Mouse (Mus musculus): Measurements from ENCODE around the gene Serpina3f. TPM values are rescaled to one million over a fixed set of nuclear protein-coding genes. Genes with fewer than 3 reads are reported as not detected.

The Serpina3f gene
- 0.11 and 0.32 TPM in 2 replicates for polyA plus RNA-seq (2016; fragmentation: Nextera tagmentation; extraction: Ambion mirVana)

- no peaks in the 10 kb centered on the region for H3K36me3 ChIP-seq (replicated peaks)
- H3K4me3 ChIP-seq = no peak within 1 kb of the TSS
- 85% methylated on average over 1 of the region's 1 CpGs for WGBS
- no peaks in the 10 kb centered on the region for H3K9me3 ChIP-seq
- H3K27ac ChIP-seq = no peak within 1 kb of the TSS
- 0 out of 2 replicates have a peak, but pooled peaks cover 9% of the 10 kb centered on the region for H3K4me1 ChIP-seq
- no peak for DNase-seq (ENCODE audit: extremely low spot score, low spot score)
- no peaks in the 10 kb centered on the region for H3K27me3 ChIP-seq (ENCODE audit: poor library complexity, severe bottlenecking)
Measured at GRCm38 (mm10) chr12:104214445-104214753, at the start of gene Serpina3f. Gene Serpina3f, plus strand, starts transcription at chr12:104214544.

DNA sequence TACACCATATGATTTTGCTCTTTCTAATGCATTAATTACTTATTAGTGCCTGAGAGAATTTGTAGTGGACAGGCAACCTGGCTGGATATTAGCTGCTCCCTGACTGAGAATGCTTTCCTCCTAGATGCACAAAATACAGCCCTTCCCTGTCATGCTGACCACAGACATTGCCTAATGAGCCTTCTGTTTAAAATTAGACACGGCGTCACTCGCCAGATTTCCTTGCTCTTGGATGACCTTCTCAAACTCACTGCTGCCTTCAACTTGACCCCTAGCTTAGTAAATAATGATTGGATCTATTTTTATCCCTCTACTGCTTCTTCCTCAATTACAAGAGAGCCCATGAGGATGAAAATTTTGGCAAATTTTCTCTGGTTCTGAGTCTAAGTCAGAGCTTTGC lies 39.6 kb upstream of the Serpina3f start:
- H3K4me3 ChIP-seq = no peak overlapping the region
- DNase-seq (ENCODE audit: extremely low spot score, low spot score) = peak; percentile 1
- WGBS = 68% methylated on average over 3 of the region's 3 CpGs
- H3K36me3 ChIP-seq (replicated peaks) = no peaks in the 10 kb centered on the region
- H3K9me3 ChIP-seq = no peaks in the 10 kb centered on the region
- no peaks in the 10 kb centered on the region for H3K27me3 ChIP-seq (ENCODE audit: poor library complexity, severe bottlenecking)
- no peak overlapping the region for H3K27ac ChIP-seq
- H3K4me1 ChIP-seq = no peaks in the 10 kb centered on the region

GRCm38 (mm10) chr12:104175636-104176035 lies 38.7 kb upstream of the Serpina3f start:
- no peak overlapping the region for H3K4me3 ChIP-seq
- H3K4me1 ChIP-seq = no peaks in the 10 kb centered on the region
- peak; percentile 6 for DNase-seq (ENCODE audit: extremely low spot score, low spot score)
- WGBS = 92% methylated on average over 3 of the region's 3 CpGs
- H3K27me3 ChIP-seq (ENCODE audit: poor library complexity, severe bottlenecking) = no peaks in the 10 kb centered on the region
- H3K36me3 ChIP-seq (replicated peaks) = no peaks in the 10 kb centered on the region
- H3K27ac ChIP-seq = no peak overlapping the region
- no peaks in the 10 kb centered on the region for H3K9me3 ChIP-seq

GRCm38 (mm10) chr12:104178577-104178976 lies 35.8 kb upstream of the Serpina3f start:
- Histone ChIP-seq H3K36me3 (replicated peaks) (no peaks in the 10 kb centered on the region), H3K4me3 (no peak overlapping the region), H3K27me3 (ENCODE audit: poor library complexity, severe bottlenecking) (no peaks in the 10 kb centered on the region), H3K27ac (no peak overlapping the region), H3K4me1 (no peaks in the 10 kb centered on the region), H3K9me3 (no peaks in the 10 kb centered on the region)
- DNase-seq (ENCODE audit: extremely low spot score, low spot score) = no peak

GRCm38 (mm10) chr12:104178987-104179386 lies 35.4 kb upstream of the Serpina3f start:
- H3K9me3 ChIP-seq = no peaks in the 10 kb centered on the region

GRCm38 (mm10) chr12:104185046-104185445 lies 29.3 kb upstream of the Serpina3f start:
- H3K36me3 ChIP-seq (replicated peaks) = no peaks in the 10 kb centered on the region
- H3K27me3 ChIP-seq (ENCODE audit: poor library complexity, severe bottlenecking) = no peaks in the 10 kb centered on the region
- no peak overlapping the region for H3K27ac ChIP-seq
- H3K4me3 ChIP-seq = no peak overlapping the region
- no peaks in the 10 kb centered on the region for H3K4me1 ChIP-seq
- H3K9me3 ChIP-seq = no peaks in the 10 kb centered on the region
- 87% methylated on average over 4 of the region's 4 CpGs for WGBS
- DNase-seq (ENCODE audit: extremely low spot score, low spot score) = peak; percentile 5

More at GRCm38 (mm10) chr12:104178987-104179386, 35.4 kb upstream of the Serpina3f start:
- H3K4me3 ChIP-seq = no peak overlapping the region
- no peaks in the 10 kb centered on the region for H3K27me3 ChIP-seq (ENCODE audit: poor library complexity, severe bottlenecking)
- H3K4me1 ChIP-seq = no peaks in the 10 kb centered on the region
- no peak overlapping the region for H3K27ac ChIP-seq
- H3K36me3 ChIP-seq (replicated peaks) = no peaks in the 10 kb centered on the region
- DNase-seq (ENCODE audit: extremely low spot score, low spot score) = peak; percentile 7
- WGBS = 82% methylated on average over 2 of the region's 2 CpGs

GRCm38 (mm10) chr12:104186041-104186581 lies 28.2 kb upstream of the Serpina3f start:
- H3K4me1 ChIP-seq = no peaks in the 10 kb centered on the region
- DNase-seq (ENCODE audit: extremely low spot score, low spot score) = peak; percentile 10
- 91% methylated on average over 3 of the region's 3 CpGs for WGBS
- no peaks in the 10 kb centered on the region for H3K9me3 ChIP-seq
- no peaks in the 10 kb centered on the region for H3K27me3 ChIP-seq (ENCODE audit: poor library complexity, severe bottlenecking)
- no peak overlapping the region for H3K4me3 ChIP-seq
- H3K27ac ChIP-seq = no peak overlapping the region
- no peaks in the 10 kb centered on the region for H3K36me3 ChIP-seq (replicated peaks)

- DNase-seq (ENCODE audit: extremely low spot score, low spot score) = no peak
- Histone ChIP-seq H3K9me3 (no peaks in the 10 kb centered on the region), H3K4me3 (no peak overlapping the region), H3K27ac (no peak overlapping the region), H3K4me1 (no peaks in the 10 kb centered on the region), H3K27me3 (ENCODE audit: poor library complexity, severe bottlenecking) (no peaks in the 10 kb centered on the region), H3K36me3 (replicated peaks) (no peaks in the 10 kb centered on the region)
- 89% methylated on average over 2 of the region's 2 CpGs for WGBS
Measured at GRCm38 (mm10) chr12:104189246-104189645, 25.1 kb upstream of the Serpina3f start.

GRCm38 (mm10) chr12:104190852-104191251 lies 23.5 kb upstream of the Serpina3f start:
- Histone ChIP-seq H3K4me1 (no peaks in the 10 kb centered on the region), H3K4me3 (no peak overlapping the region), H3K36me3 (replicated peaks) (no peaks in the 10 kb centered on the region), H3K27me3 (ENCODE audit: poor library complexity, severe bottlenecking) (no peaks in the 10 kb centered on the region), H3K27ac (no peak overlapping the region), H3K9me3 (no peaks in the 10 kb centered on the region)
- no peak for DNase-seq (ENCODE audit: extremely low spot score, low spot score)

GRCm38 (mm10) chr12:104209149-104209548 lies 5.2 kb upstream of the Serpina3f start:
- WGBS = 80% methylated on average over 4 of the region's 4 CpGs
- H3K9me3 ChIP-seq = no peaks in the 10 kb centered on the region
- H3K27ac ChIP-seq = no peak overlapping the region
- no peak overlapping the region for H3K4me3 ChIP-seq
- DNase-seq (ENCODE audit: extremely low spot score, low spot score) = no peak
- no peaks in the 10 kb centered on the region for H3K27me3 ChIP-seq (ENCODE audit: poor library complexity, severe bottlenecking)
- 0 out of 2 replicates have a peak, but pooled peaks cover 6% of the 10 kb centered on the region for H3K4me1 ChIP-seq
- no peaks in the 10 kb centered on the region for H3K36me3 ChIP-seq (replicated peaks)

GRCm38 (mm10) chr12:104209802-104210201 lies 4.5 kb upstream of the Serpina3f start:
- no peak for DNase-seq (ENCODE audit: extremely low spot score, low spot score)
- 0 out of 2 replicates have a peak, but pooled peaks cover 9% of the 10 kb centered on the region for H3K4me1 ChIP-seq
- WGBS = 97% methylated on average over 2 of the region's 2 CpGs
- H3K36me3 ChIP-seq (replicated peaks) = no peaks in the 10 kb centered on the region
- no peaks in the 10 kb centered on the region for H3K27me3 ChIP-seq (ENCODE audit: poor library complexity, severe bottlenecking)
- H3K9me3 ChIP-seq = no peaks in the 10 kb centered on the region
- no peak overlapping the region for H3K27ac ChIP-seq
- H3K4me3 ChIP-seq = no peak overlapping the region

GRCm38 (mm10) chr12:104213689-104214444 lies 477 bp upstream of the Serpina3f start:
- Histone ChIP-seq H3K27ac (no peak overlapping the region), H3K4me3 (no peak overlapping the region), H3K4me1 (0 out of 2 replicates have a peak, but pooled peaks cover 9% of the 10 kb centered on the region), H3K27me3 (ENCODE audit: poor library complexity, severe bottlenecking) (no peaks in the 10 kb centered on the region), H3K36me3 (replicated peaks) (no peaks in the 10 kb centered on the region), H3K9me3 (no peaks in the 10 kb centered on the region)
- 65% methylated on average over 2 of the region's 2 CpGs for WGBS
- no peak for DNase-seq (ENCODE audit: extremely low spot score, low spot score)

GRCm38 (mm10) chr12:104215249-104215648 lies 905 bp downstream of the Serpina3f start:
- Histone ChIP-seq H3K4me3 (no peak overlapping the region), H3K36me3 (replicated peaks) (no peaks in the 10 kb centered on the region), H3K27me3 (ENCODE audit: poor library complexity, severe bottlenecking) (no peaks in the 10 kb centered on the region), H3K27ac (no peak overlapping the region), H3K9me3 (no peaks in the 10 kb centered on the region), H3K4me1 (0 out of 2 replicates have a peak, but pooled peaks cover 9% of the 10 kb centered on the region)
- WGBS = 90% methylated on average over 1 of the region's 1 CpGs
- no peak for DNase-seq (ENCODE audit: extremely low spot score, low spot score)
